Mouse (Mus musculus) left cerebral cortex, postnatal 36 days (tissue): ENCODE results near the gene Onecut3. TPM values are rescaled to one million over a fixed set of nuclear protein-coding genes. Genes with fewer than 3 reads are reported as not detected.

Source experiments
- DNase-seq, 2 experiments: peaks; one replicate each; pipeline ENCODE4 v3.0.0; 2021 to 2022; ENCODE audit warnings: low spot score in 2 of 2, mixed read lengths in 1 of 2
- intact Hi-C: fragments of 180-260 bp; cut with DNase I; formaldehyde crosslinking; loops from one replicate; pipeline ENCODE4 v1.15.1; 2025
- total RNA-seq, 2 experiments: library from RNA; stranded (reverse); gene quantifications; 2 replicates each; pipeline ENCODE4 v1.2.3; 2021

The Onecut3 gene
- not detected for total RNA-seq

- no peak for DNase-seq
- intact Hi-C loops = no loop called here
These were observed at the start of gene Onecut3 for GRCm38 (mm10) chr10:80494732-80495131. Gene Onecut3 (plus strand): TSS chr10:80494835.

GRCm38 (mm10) chr10:80445052-80445451, 49.6 kb upstream of the Onecut3 start:
- intact Hi-C loops = loop anchor here (5.0 kb wide), 1 partner anchor 102 kb away; no protein-coding TSS in a partner anchor
- no peak for DNase-seq

- intact Hi-C loops = loop anchor here (1.0 to 5.0 kb wide), 3 partner anchors 63 to 115 kb away; partner anchors contain the start of gene Rexo1
- DNase-seq = peak; percentile 66 to 70
These were observed 48.6 kb upstream of the Onecut3 start for GRCm38 (mm10) chr10:80445898-80446601.

- intact Hi-C loops = no loop called here
- no peak for DNase-seq
These were observed 44.0 kb upstream of the Onecut3 start for GRCm38 (mm10) chr10:80450599-80450998.

GRCm38 (mm10) chr10:80453601-80454000, 41.0 kb upstream of the Onecut3 start:
- no peak for DNase-seq
- intact Hi-C loops = no loop called here

- intact Hi-C loops = no loop called here
- no peak for DNase-seq
These were observed 39.9 kb upstream of the Onecut3 start for GRCm38 (mm10) chr10:80454781-80455180.

- DNase-seq = no peak
- intact Hi-C loops = no loop called here
These were observed 38.9 kb upstream of the Onecut3 start for GRCm38 (mm10) chr10:80455697-80456096.

- intact Hi-C loops = no loop called here
- no peak for DNase-seq
These were observed 35.4 kb upstream of the Onecut3 start for GRCm38 (mm10) chr10:80459236-80459635.

- no peak for DNase-seq
- intact Hi-C loops = no loop called here
These were observed 35.0 kb upstream of the Onecut3 start for GRCm38 (mm10) chr10:80459671-80460070.

- DNase-seq = no peak
- intact Hi-C loops = no loop called here
These were observed 34.3 kb upstream of the Onecut3 start for GRCm38 (mm10) chr10:80460324-80460723.

- intact Hi-C loops = no loop called here
- DNase-seq = no peak
These were observed 33.3 kb upstream of the Onecut3 start for GRCm38 (mm10) chr10:80461346-80461745.

GRCm38 (mm10) chr10:80464381-80465035, 30.1 kb upstream of the Onecut3 start:
- intact Hi-C loops = no loop called here
- no peak for DNase-seq

- DNase-seq = no peak
- intact Hi-C loops = no loop called here
These were observed 29.6 kb upstream of the Onecut3 start for GRCm38 (mm10) chr10:80465066-80465465.

- DNase-seq = peak; percentile 85 to 90
- intact Hi-C loops = no loop called here
These were observed 19.2 kb upstream of the Onecut3 start for GRCm38 (mm10) chr10:80475290-80475959.

GRCm38 (mm10) chr10:80478531-80478930, 16.1 kb upstream of the Onecut3 start:
- intact Hi-C loops = no loop called here
- DNase-seq = no peak

- DNase-seq = no peak
- intact Hi-C loops = no loop called here
These were observed 13.6 kb upstream of the Onecut3 start for GRCm38 (mm10) chr10:80481002-80481401.

- intact Hi-C loops = no loop called here
- DNase-seq = no peak
These were observed 7.7 kb upstream of the Onecut3 start for GRCm38 (mm10) chr10:80486862-80487379.

- intact Hi-C loops = no loop called here
- no peak for DNase-seq
These were observed 4.6 kb upstream of the Onecut3 start for GRCm38 (mm10) chr10:80490051-80490450.

GRCm38 (mm10) chr10:80495901-80496300, 1.3 kb downstream of the Onecut3 start:
- intact Hi-C loops = no loop called here
- no peak for DNase-seq

- intact Hi-C loops = no loop called here
- DNase-seq = no peak
These were observed 1.8 kb downstream of the Onecut3 start for GRCm38 (mm10) chr10:80496421-80496820.
